Mouse (Mus musculus) brain, embryonic 18.5 days (tissue): ENCODE measurements around the gene Rassf1.

Experiments
- DNase-seq: peaks from one replicate; pipeline ENCODE4 v3.0.0-alpha.2; 2012; ENCODE audit warnings: low read depth, low spot score

Rassf1 gene

GRCm38 (mm10) chr9:107579023-107579900 is 27.9 kb downstream of the Rassf1 start:
- DNase-seq, result no peak

- DNase-seq, result no peak
Measured at GRCm38 (mm10) chr9:107580501-107581317, 29.4 kb downstream of the Rassf1 start, which contains the start of gene Hyal3. Hyal3 (plus strand) TSS chr9:107580818.

GRCm38 (mm10) chr9:107581584-107581983 is 30.2 kb downstream of the Rassf1 start:
- DNase-seq, result no peak

GRCm38 (mm10) chr9:107582509-107583062 is 31.2 kb downstream of the Rassf1 start:
- no peak for DNase-seq

GRCm38 (mm10) chr9:107583174-107583573 is 31.8 kb downstream of the Rassf1 start:
- DNase-seq, result no peak

GRCm38 (mm10) chr9:107586504-107586903 is 35.1 kb downstream of the Rassf1 start:
- DNase-seq, result no peak

GRCm38 (mm10) chr9:107586974-107587832 is 35.8 kb downstream of the Rassf1 start, which contains the start of gene Ifrd2:
Ifrd2 (plus strand) TSS chr9:107587642.
- peak; percentile 98 for DNase-seq

- no peak for DNase-seq
Measured at GRCm38 (mm10) chr9:107587833-107588639, 36.7 kb downstream of the Rassf1 start.

- DNase-seq, result no peak
Measured at GRCm38 (mm10) chr9:107590058-107590772, 38.9 kb downstream of the Rassf1 start.

GRCm38 (mm10) chr9:107590773-107591060 is 39.4 kb downstream of the Rassf1 start:
- DNase-seq, result no peak

GRCm38 (mm10) chr9:107593101-107593976 is 42.0 kb downstream of the Rassf1 start:
- no peak for DNase-seq

GRCm38 (mm10) chr9:107594281-107595062 is 43.1 kb downstream of the Rassf1 start:
- no peak for DNase-seq

GRCm38 (mm10) chr9:107596619-107597569 is 45.5 kb downstream of the Rassf1 start:
- no peak for DNase-seq

- no peak for DNase-seq
Measured at GRCm38 (mm10) chr9:107598385-107598784, 47.0 kb downstream of the Rassf1 start.

- no peak for DNase-seq
Measured at GRCm38 (mm10) chr9:107599433-107599832, 48.1 kb downstream of the Rassf1 start.

GRCm38 (mm10) chr9:107599842-107600241 is 48.5 kb downstream of the Rassf1 start:
- DNase-seq, result no peak

GRCm38 (mm10) chr9:107600745-107601144 is 49.4 kb downstream of the Rassf1 start:
- DNase-seq, result no peak
